8 mouse cellular contexts compared by ENCODE assay signal in the genomic region with DNA sequence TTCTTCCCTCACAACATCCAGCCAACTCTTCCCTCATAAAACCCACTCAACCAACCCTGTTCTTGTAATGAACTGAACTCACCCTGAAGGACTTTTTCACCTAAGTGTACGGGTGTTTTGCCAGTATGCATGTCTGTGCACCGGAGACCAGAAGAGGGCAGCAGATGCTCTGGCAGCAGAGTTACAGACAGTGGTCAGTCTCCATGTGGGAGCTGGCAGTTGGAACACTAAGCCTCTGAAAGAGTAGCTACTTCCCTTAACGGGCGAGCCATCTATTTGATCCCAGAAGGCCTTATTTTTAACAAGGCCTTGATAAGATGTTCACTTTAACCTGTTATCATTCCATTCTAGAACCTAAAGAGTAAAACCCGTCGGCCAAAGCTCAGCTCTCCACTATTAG. TPM values are rescaled to one million over a fixed set of nuclear protein-coding genes. Genes with fewer than 3 reads are reported as not detected.
DNase-seq lines count a peak whose midpoint lies in the region; ATAC-seq and TF ChIP-seq lines count a peak whose summit lies in the region.

No protein-coding gene starts in this region.

- no peak overlapping the region for H3K4me2 ChIP-seq in hindbrain, embryonic 13.5 days
- H3K4me2 ChIP-seq in limb, embryonic 11.5 days (ENCODE audit: low read depth, severe bottlenecking): no peak overlapping the region
- H3K4me2 ChIP-seq in midbrain, embryonic 13.5 days (replicated peaks): no peak overlapping the region

- intact Hi-C loops in heart, postnatal 36 days (cut with DNase I): no loop called here

- H3K4me3 ChIP-seq in hindbrain, embryonic 10.5 days: no peak overlapping the region
- no peak overlapping the region for H3K4me3 ChIP-seq in hindbrain, embryonic 13.5 days
- H3K4me3 ChIP-seq in G1E (ENCODE audit: low read depth, low read length): no peak overlapping the region
- no peak overlapping the region for H3K4me3 ChIP-seq in cortical plate, adult 2 months (ENCODE audit: insufficient read depth, low read length)
- no peak overlapping the region for H3K4me3 ChIP-seq in limb, embryonic 11.5 days (ENCODE audit: low read depth, low read length)
- no peak overlapping the region for H3K4me3 ChIP-seq in midbrain, embryonic 13.5 days (replicated peaks)

- H3K27ac ChIP-seq in hindbrain, embryonic 10.5 days: no peak overlapping the region
- no peak overlapping the region for H3K27ac ChIP-seq in hindbrain, embryonic 13.5 days
- no peak overlapping the region for H3K27ac ChIP-seq in cortical plate, adult 2 months (ENCODE audit: insufficient read depth, low read length)
- H3K27ac ChIP-seq in limb, embryonic 11.5 days (replicated peaks; ENCODE audit: low read depth, low read length): no peak overlapping the region
- no peak overlapping the region for H3K27ac ChIP-seq in midbrain, embryonic 13.5 days

- no peaks in the 10 kb centered on the region for H3K27me3 ChIP-seq in hindbrain, embryonic 10.5 days (ENCODE audit: insufficient read depth, poor library complexity, severe bottlenecking)
- no peaks in the 10 kb centered on the region for H3K27me3 ChIP-seq in hindbrain, embryonic 13.5 days
- H3K27me3 ChIP-seq in G1E (ENCODE audit: insufficient read depth, low read length): peaks cover 4% of the 10 kb centered on the region; the same call in 1 of the 2 replicates
- no peaks in the 10 kb centered on the region for H3K27me3 ChIP-seq in limb, embryonic 11.5 days (ENCODE audit: control insufficient read depth, insufficient read depth, low read length)
- H3K27me3 ChIP-seq in midbrain, embryonic 13.5 days: no peaks in the 10 kb centered on the region

- no peak for TF ChIP-seq POLR2A in cortical plate, adult 2 months (IDR thresholded peaks at IDR 0.05; ENCODE audit: extremely low read depth, insufficient read depth, low read length)

- no peaks in the 10 kb centered on the region for H3K9me3 ChIP-seq in hindbrain, embryonic 10.5 days
- H3K9me3 ChIP-seq in hindbrain, embryonic 13.5 days: no peaks in the 10 kb centered on the region
- H3K9me3 ChIP-seq in G1E (replicated peaks): no peaks in the 10 kb centered on the region
- H3K9me3 ChIP-seq in limb, embryonic 11.5 days (ENCODE audit: control insufficient read depth, low read length): no peaks in the 10 kb centered on the region
- H3K9me3 ChIP-seq in midbrain, embryonic 13.5 days: no peaks in the 10 kb centered on the region

- no peak overlapping the region for H3K9ac ChIP-seq in hindbrain, embryonic 13.5 days
- no peak overlapping the region for H3K9ac ChIP-seq in limb, embryonic 11.5 days (ENCODE audit: low read length)
- H3K9ac ChIP-seq in midbrain, embryonic 13.5 days (replicated peaks): no peak overlapping the region

- peak; percentile 25; the same call in 1 of the 2 replicates for TF ChIP-seq CTCF in G1E (IDR thresholded peaks at IDR 0.05; ENCODE audit: low read depth, low read length)
- TF ChIP-seq CTCF in cortical plate, adult 2 months (IDR thresholded peaks at IDR 0.05; ENCODE audit: extremely low read depth, insufficient read depth, low read length): peak; percentile 54

- no peak for ATAC-seq in hindbrain, embryonic 13.5 days (ENCODE audit: low FRiP score)
- ATAC-seq in G1E (ENCODE audit: extremely low read depth, insufficient number of reproducible peaks, low FRiP score, poor library complexity, severe bottlenecking): peak; percentile 62
- no peak for ATAC-seq in limb, embryonic 11.5 days (ENCODE audit: insufficient number of reproducible peaks, low FRiP score, low TSS enrichment, low read depth)
- ATAC-seq in midbrain, embryonic 13.5 days: peak; percentile 70; the same call in 1 of the 2 replicates

- DNase-seq in hindbrain, embryonic 10.5 days (ENCODE audit: low spot score): peak; percentile 49
- DNase-seq in G1E (ENCODE audit: low spot score): no peak
- peak; percentile 28 to 29 for DNase-seq in heart, postnatal 36 days
- peak; percentile 56 for DNase-seq in limb, embryonic 11.5 days (ENCODE audit: low spot score)
- DNase-seq in Muller cell, postnatal 12 days (ENCODE audit: inconsistent ontology term): no peak

- WGBS in hindbrain, embryonic 10.5 days: 73% methylated on average over 6 of the region's 6 CpGs
- WGBS in hindbrain, embryonic 13.5 days: 67% methylated on average over 6 of the region's 6 CpGs
- 75% methylated on average over 6 of the region's 6 CpGs for WGBS in limb, embryonic 11.5 days
- 68% methylated on average over 6 of the region's 6 CpGs for WGBS in midbrain, embryonic 13.5 days

- H3K36me3 ChIP-seq in hindbrain, embryonic 10.5 days: peaks cover 66% of the 10 kb centered on the region
- peaks cover 59% of the 10 kb centered on the region for H3K36me3 ChIP-seq in hindbrain, embryonic 13.5 days
- H3K36me3 ChIP-seq in G1E (replicated peaks): peaks cover 53% of the 10 kb centered on the region
- peaks cover 33% of the 10 kb centered on the region for H3K36me3 ChIP-seq in limb, embryonic 11.5 days (ENCODE audit: control insufficient read depth, insufficient read depth, low read length)
- H3K36me3 ChIP-seq in midbrain, embryonic 13.5 days: peaks cover 59% of the 10 kb centered on the region

- peaks cover 13% of the 10 kb centered on the region for H3K4me1 ChIP-seq in hindbrain, embryonic 10.5 days (replicated peaks)
- H3K4me1 ChIP-seq in hindbrain, embryonic 13.5 days (replicated peaks): peaks cover 19% of the 10 kb centered on the region
- H3K4me1 ChIP-seq in G1E (ENCODE audit: insufficient read depth, low read depth, low read length): peaks cover 51% of the 10 kb centered on the region
- peaks cover 2% of the 10 kb centered on the region; the same call in 1 of the 2 replicates for H3K4me1 ChIP-seq in cortical plate, adult 2 months (ENCODE audit: control insufficient read depth, insufficient read depth, low read length)
- no peaks in the 10 kb centered on the region for H3K4me1 ChIP-seq in limb, embryonic 11.5 days (ENCODE audit: control insufficient read depth, insufficient read depth, low read length)
- peaks cover 20% of the 10 kb centered on the region for H3K4me1 ChIP-seq in midbrain, embryonic 13.5 days (replicated peaks)

RNA-seq across cellular contexts. Expression of gene Msh4, which starts 1.4 kb away (rescaled TPM):
- 0.09 and 0.10 TPM in 2 replicates for polyA plus RNA-seq in hindbrain, embryonic 10.5 days (2016; fragmentation: Nextera tagmentation; extraction: Ambion mirVana)
- polyA plus RNA-seq in hindbrain, embryonic 13.5 days (2015; fragmentation: Nextera tagmentation; extraction: Ambion mirVana): 0.09 and 0.25 TPM in 2 replicates
- 0.19 and 0.45 TPM in 2 replicates for total RNA-seq in G1E (2014; fragmentation: Nextera tagmentation)
- 0.46 and 0.49 TPM in 2 replicates for total RNA-seq in G1E (2017)
- polyA plus RNA-seq in G1E (2012): not detected in 2 replicates
- polyA plus RNA-seq in cortical plate, adult 2 months (2012; rRNA removed): 0.08 TPM in 1 of 2 replicates, not detected in the other
- total RNA-seq in heart, postnatal 36 days (2021): under 1 TPM in 1 of 2 experiments, not detected in 1; 0.14 TPM
- polyA plus RNA-seq in limb, embryonic 11.5 days (2014; fragmentation: Nextera tagmentation; extraction: Ambion mirVana): 0.11 TPM in 1 of 2 replicates, not detected in the other
- polyA plus RNA-seq in midbrain, embryonic 13.5 days (2015; fragmentation: Nextera tagmentation; extraction: Ambion mirVana): 0.13 and 0.14 TPM in 2 replicates

RNA-seq across cellular contexts. Expression of gene Rabggtb, which starts 8.2 kb away (rescaled TPM):
- 31.3 and 44.6 TPM in 2 replicates for polyA plus RNA-seq in hindbrain, embryonic 10.5 days (2016; fragmentation: Nextera tagmentation; extraction: Ambion mirVana)
- polyA plus RNA-seq in hindbrain, embryonic 13.5 days (2015; fragmentation: Nextera tagmentation; extraction: Ambion mirVana): 44.9 and 46.1 TPM in 2 replicates
- 147 and 179 TPM in 2 replicates for total RNA-seq in G1E (2014; fragmentation: Nextera tagmentation)
- 227 and 242 TPM in 2 replicates for total RNA-seq in G1E (2017)
- polyA plus RNA-seq in G1E (2012): 26.7 and 30.3 TPM in 2 replicates
- 64.9 and 65.0 TPM in 2 replicates for polyA plus RNA-seq in cortical plate, adult 2 months (2012; rRNA removed)
- 10 to 100 TPM; 92.9 to 93.6 TPM for total RNA-seq in heart, postnatal 36 days (2021)
- 41.8 and 49.5 TPM in 2 replicates for polyA plus RNA-seq in limb, embryonic 11.5 days (2014; fragmentation: Nextera tagmentation; extraction: Ambion mirVana)
- 42.4 and 47.2 TPM in 2 replicates for polyA plus RNA-seq in midbrain, embryonic 13.5 days (2015; fragmentation: Nextera tagmentation; extraction: Ambion mirVana)

RNA-seq across cellular contexts. Expression of gene Acadm, which starts 39.8 kb away (rescaled TPM):
- polyA plus RNA-seq in hindbrain, embryonic 10.5 days (2016; fragmentation: Nextera tagmentation; extraction: Ambion mirVana): 43.1 and 51.4 TPM in 2 replicates
- 55.6 and 63.7 TPM in 2 replicates for polyA plus RNA-seq in hindbrain, embryonic 13.5 days (2015; fragmentation: Nextera tagmentation; extraction: Ambion mirVana)
- total RNA-seq in G1E (2014; fragmentation: Nextera tagmentation) (89.2 and 89.9 TPM in 2 replicates), G1E (2017) (212 and 260 TPM in 2 replicates)
- polyA plus RNA-seq in G1E (2012): 6.4 and 8.3 TPM in 2 replicates
- polyA plus RNA-seq in cortical plate, adult 2 months (2012; rRNA removed): 54.4 and 62.2 TPM in 2 replicates
- total RNA-seq in heart, postnatal 36 days (2021): 1,000 to 10,000 TPM; 1,212 to 1,313 TPM
- 42.5 and 43.9 TPM in 2 replicates for polyA plus RNA-seq in limb, embryonic 11.5 days (2014; fragmentation: Nextera tagmentation; extraction: Ambion mirVana)
- 50.6 and 53.7 TPM in 2 replicates for polyA plus RNA-seq in midbrain, embryonic 13.5 days (2015; fragmentation: Nextera tagmentation; extraction: Ambion mirVana)

Comparison
In these comparisons a context has a peak if more than half of its experiments do, and no peak if none do; other contexts are left out.
1. DNase-seq: peak in hindbrain, embryonic 10.5 days (single experiment), heart, postnatal 36 days (2 of 2) and limb, embryonic 11.5 days (single experiment); none in G1E (single experiment) and Muller cell, postnatal 12 days (single experiment).
2. ATAC-seq: peak in G1E (single experiment) and midbrain, embryonic 13.5 days (single experiment); none in hindbrain, embryonic 13.5 days (single experiment) and limb, embryonic 11.5 days (single experiment).